Mouse (Mus musculus): ENCODE data around the gene Kcnmb3. TPM values are rescaled to one million over a fixed set of nuclear protein-coding genes. Genes with fewer than 3 reads are reported as not detected.

Gene Kcnmb3
- 0.10 TPM in 1 of 2 replicates, not detected in the other for polyA plus RNA-seq (2015; fragmentation: Nextera tagmentation; extraction: Ambion mirVana)

DNA sequence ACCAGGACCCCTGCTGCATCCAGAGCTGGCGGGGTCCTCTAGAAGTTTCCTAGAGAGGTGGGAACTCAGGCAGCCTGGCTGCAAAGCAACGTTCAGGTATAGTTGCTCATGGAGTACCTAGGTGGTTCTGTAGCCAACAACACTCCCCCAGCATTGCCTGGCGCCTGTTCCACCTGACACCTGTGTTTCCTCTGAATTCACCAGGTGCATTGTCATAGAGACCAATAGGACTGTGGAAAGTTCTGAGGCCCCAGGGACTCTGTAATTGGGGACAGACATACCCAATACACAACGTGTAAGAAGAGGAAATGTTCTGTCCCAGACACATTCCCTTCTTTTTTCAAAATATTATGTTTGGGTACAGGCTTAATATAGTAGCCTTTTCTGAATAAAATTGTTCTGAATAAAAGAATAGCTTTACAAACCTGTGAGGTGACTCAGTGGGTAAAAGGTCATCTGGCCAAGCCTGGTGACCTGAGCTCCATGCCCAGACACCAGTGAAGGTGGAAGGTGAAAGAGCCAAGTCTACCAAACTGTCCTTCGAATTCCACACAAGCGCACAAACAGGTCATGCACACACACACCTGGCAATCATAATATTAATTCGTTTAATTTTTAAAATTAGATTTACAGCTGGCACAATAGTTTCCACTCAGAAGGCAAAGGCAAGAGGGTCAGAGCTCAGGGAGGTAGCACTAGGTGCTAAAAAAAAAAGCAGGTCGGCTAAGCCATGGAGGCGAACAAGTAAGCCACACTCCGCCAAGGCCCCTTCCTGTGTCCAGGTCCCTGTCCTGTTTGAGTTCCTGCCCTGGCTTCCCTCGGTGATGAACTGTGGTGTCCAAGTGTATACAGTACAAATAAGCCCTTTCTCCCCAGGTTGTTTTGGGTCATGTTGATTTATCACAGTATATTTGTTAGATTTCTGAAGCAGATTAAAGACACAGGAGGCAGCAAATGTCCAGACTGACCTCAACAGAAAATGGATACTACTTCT lies at the start of gene Kcnmb3:
Gene Kcnmb3, minus strand, starts transcription at position 135 of the 994 bp plus-strand sequence.
- DNase-seq (ENCODE audit: low spot score), result no peak
- Histone ChIP-seq H3K27ac (no peak within 1 kb of the TSS), H3K9ac (ENCODE audit: low read depth, low read length) (no peak within 1 kb of the TSS), H3K4me3 (replicated peaks; ENCODE audit: low read depth, low read length) (no peak within 1 kb of the TSS), H3K4me1 (replicated peaks; ENCODE audit: insufficient read depth, low read length) (no peaks in the 10 kb centered on the region; the same call in 1 of the 2 replicates), H3K9me3 (replicated peaks; ENCODE audit: low read length) (no peaks in the 10 kb centered on the region), H3K4me2 (ENCODE audit: low read length) (no peak within 1 kb of the TSS), H3K27me3 (ENCODE audit: insufficient read depth, low read length) (no peaks in the 10 kb centered on the region), H3K36me3 (ENCODE audit: insufficient read depth, low read length) (no peaks in the 10 kb centered on the region)
- ATAC-seq (replicated peaks; ENCODE audit: low FRiP score, low read depth), result no peak
- 77% methylated on average over 11 of the region's 11 CpGs for WGBS
- no peak for TF ChIP-seq CTCF (IDR thresholded peaks at IDR 0.05; ENCODE audit: low read depth)

DNA sequence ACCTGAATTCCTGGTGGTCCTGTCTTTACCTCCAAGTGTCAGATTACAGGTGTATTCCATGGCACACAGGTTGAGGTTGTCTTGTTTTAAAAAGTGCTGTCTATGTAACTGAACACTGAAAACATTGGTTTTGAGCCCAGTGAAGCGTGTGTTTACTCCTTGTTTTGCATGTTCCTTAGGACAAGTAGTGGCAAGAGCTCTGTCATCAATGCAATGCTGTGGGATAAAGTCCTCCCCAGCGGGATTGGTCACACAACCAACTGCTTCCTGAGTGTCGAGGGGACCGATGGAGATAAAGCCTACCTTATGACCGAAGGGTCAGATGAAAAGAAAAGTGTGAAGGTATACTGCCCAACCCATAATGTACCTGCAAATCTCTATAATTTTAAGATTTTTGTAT lies 46.1 kb upstream of the Kcnmb3 start:
- H3K4me2 ChIP-seq (ENCODE audit: low read length), result no peak overlapping the region
- no peaks in the 10 kb centered on the region for H3K9me3 ChIP-seq (replicated peaks; ENCODE audit: low read length)
- no peaks in the 10 kb centered on the region for H3K4me1 ChIP-seq (replicated peaks; ENCODE audit: insufficient read depth, low read length)
- H3K4me3 ChIP-seq (replicated peaks; ENCODE audit: low read depth, low read length), result no peak overlapping the region
- no peak overlapping the region for H3K27ac ChIP-seq
- DNase-seq (ENCODE audit: low spot score), result no peak
- WGBS, result 94% methylated on average over 5 of the region's 5 CpGs
- H3K9ac ChIP-seq (ENCODE audit: low read depth, low read length), result no peak overlapping the region
- no peak for ATAC-seq (replicated peaks; ENCODE audit: low FRiP score, low read depth)
- H3K27me3 ChIP-seq (ENCODE audit: insufficient read depth, low read length), result no peaks in the 10 kb centered on the region
- H3K36me3 ChIP-seq (ENCODE audit: insufficient read depth, low read length), result peaks cover 29% of the 10 kb centered on the region
- no peak for TF ChIP-seq CTCF (IDR thresholded peaks at IDR 0.05; ENCODE audit: low read depth)

DNA sequence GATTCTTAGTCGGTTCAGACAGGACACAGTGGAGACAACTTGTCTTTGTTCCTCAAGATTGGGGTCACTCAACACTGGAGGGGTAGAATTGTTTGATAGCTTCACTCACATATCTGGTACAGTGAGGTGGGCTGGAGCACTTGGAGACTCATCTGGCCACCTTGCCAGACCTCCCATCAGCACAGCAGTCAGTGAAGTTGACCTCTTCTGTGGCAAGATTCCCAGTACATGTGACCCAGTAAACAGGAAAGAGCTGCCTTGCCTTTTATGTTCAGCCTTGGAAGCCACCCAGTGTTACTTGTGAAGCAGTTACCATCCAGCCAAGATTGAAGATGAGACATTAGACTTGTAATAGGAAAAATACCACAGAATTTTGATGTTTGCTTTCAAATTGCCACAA lies 45.5 kb upstream of the Kcnmb3 start:
- Histone ChIP-seq H3K36me3 (ENCODE audit: insufficient read depth, low read length) (peaks cover 29% of the 10 kb centered on the region), H3K4me1 (replicated peaks; ENCODE audit: insufficient read depth, low read length) (no peaks in the 10 kb centered on the region), H3K27ac (no peak overlapping the region), H3K4me3 (replicated peaks; ENCODE audit: low read depth, low read length) (no peak overlapping the region), H3K9ac (ENCODE audit: low read depth, low read length) (no peak overlapping the region), H3K4me2 (ENCODE audit: low read length) (no peak overlapping the region), H3K27me3 (ENCODE audit: insufficient read depth, low read length) (no peaks in the 10 kb centered on the region), H3K9me3 (replicated peaks; ENCODE audit: low read length) (no peaks in the 10 kb centered on the region)
- WGBS, result 73% methylated on average over 1 of the region's 1 CpGs
- no peak for TF ChIP-seq CTCF (IDR thresholded peaks at IDR 0.05; ENCODE audit: low read depth)
- ATAC-seq (replicated peaks; ENCODE audit: low FRiP score, low read depth), result no peak
- DNase-seq (ENCODE audit: low spot score), result peak; percentile 48

DNA sequence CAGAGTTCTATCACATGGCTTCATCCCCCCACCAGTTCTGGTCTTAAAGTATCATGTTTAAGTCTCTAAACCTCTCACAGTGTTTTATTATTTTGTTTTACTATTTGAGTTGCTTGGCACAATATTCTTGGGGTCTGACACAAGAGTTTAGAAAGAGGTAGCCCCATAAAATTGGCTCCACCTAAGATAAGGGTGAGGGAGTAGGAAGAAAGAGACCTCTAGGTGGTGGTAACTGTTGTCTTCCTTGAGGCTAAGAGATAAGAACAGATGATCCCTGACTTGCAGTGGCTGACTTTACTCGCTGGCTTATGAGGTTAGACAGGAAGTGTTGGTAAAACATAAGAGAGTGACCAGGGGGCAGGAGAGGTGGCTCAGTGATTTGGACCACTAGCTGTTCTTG lies 43.7 kb upstream of the Kcnmb3 start:
- no peak for TF ChIP-seq CTCF (IDR thresholded peaks at IDR 0.05; ENCODE audit: low read depth)
- 70% methylated on average over 1 of the region's 1 CpGs for WGBS

DNA sequence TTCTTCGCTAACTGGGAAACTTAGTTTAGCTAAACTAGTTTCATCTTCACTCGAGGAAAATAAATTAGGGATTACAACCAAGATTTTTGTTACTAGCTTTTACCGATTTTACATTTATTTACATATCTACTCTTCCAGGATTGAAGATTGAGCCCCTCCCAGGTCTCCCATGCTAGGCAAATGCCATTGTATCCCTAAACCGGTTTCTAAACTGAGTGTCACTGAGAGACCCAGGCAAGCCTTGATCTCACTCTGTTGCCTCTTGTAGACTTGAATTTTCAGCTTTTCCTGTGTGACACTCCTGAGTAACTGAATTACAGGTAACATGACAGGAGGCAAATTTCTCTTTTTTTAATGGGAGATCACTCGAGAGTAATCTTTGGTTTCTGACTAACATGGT lies 38.0 kb upstream of the Kcnmb3 start:
- DNase-seq (ENCODE audit: low spot score), result peak; percentile 23

More for the DNA sequence above, 43.7 kb upstream of the Kcnmb3 start:
- no peaks in the 10 kb centered on the region for H3K4me1 ChIP-seq (replicated peaks; ENCODE audit: insufficient read depth, low read length)
- peaks cover 26% of the 10 kb centered on the region for H3K36me3 ChIP-seq (ENCODE audit: insufficient read depth, low read length)
- no peak overlapping the region for H3K9ac ChIP-seq (ENCODE audit: low read depth, low read length)
- DNase-seq (ENCODE audit: low spot score) (no peak), ATAC-seq (replicated peaks; ENCODE audit: low FRiP score, low read depth) (no peak)
- no peak overlapping the region for H3K27ac ChIP-seq
- H3K4me3 ChIP-seq (replicated peaks; ENCODE audit: low read depth, low read length), result no peak overlapping the region
- H3K27me3 ChIP-seq (ENCODE audit: insufficient read depth, low read length), result no peaks in the 10 kb centered on the region
- H3K4me2 ChIP-seq (ENCODE audit: low read length), result no peak overlapping the region
- H3K9me3 ChIP-seq (replicated peaks; ENCODE audit: low read length), result no peaks in the 10 kb centered on the region

DNA sequence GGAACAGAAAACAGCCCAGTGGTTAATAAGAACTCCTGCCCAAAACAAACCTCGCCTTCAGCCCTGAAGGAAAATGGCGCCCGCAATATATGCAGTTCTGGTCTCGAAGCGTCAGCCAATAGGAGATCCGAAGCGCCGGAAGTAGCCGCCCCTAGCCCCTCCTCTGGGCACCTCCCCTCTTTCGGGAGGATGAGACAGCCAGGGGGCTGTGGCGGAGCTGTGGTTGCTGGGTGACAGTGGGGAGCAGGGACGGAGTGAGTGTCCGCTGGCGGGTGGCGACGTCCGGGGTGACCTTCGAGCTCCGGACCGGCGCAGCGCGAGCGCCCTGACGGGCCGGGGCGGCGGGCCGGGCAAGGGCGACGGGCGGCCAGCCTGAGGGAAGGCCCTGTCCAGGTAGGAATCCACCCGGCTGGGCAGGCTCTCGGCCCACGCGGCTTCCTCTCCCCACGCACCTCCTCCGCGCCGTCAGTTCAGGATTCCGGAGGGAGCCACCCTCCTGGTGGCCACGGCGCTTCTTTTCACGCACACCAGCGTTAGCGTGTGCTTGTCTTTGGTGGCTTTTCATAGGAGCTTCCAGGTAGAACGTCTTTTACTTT lies 37.4 kb upstream of the Kcnmb3 start, which contains the start of gene Mfn1:
Gene Mfn1, plus strand, starts transcription at position 163 of the 596 bp plus-strand sequence.
- Histone ChIP-seq H3K27me3 (ENCODE audit: insufficient read depth, low read length) (no peaks in the 10 kb centered on the region), H3K36me3 (ENCODE audit: insufficient read depth, low read length) (peaks cover 2% of the 10 kb centered on the region), H3K4me3 (replicated peaks; ENCODE audit: low read depth, low read length) (peak within 1 kb of the TSS; percentile 92), H3K4me1 (replicated peaks; ENCODE audit: insufficient read depth, low read length) (0 out of 2 replicates have a peak, but pooled peaks cover 2% of the 10 kb centered on the region), H3K4me2 (ENCODE audit: low read length) (peak within 1 kb of the TSS; percentile 77), H3K9me3 (replicated peaks; ENCODE audit: low read length) (no peaks in the 10 kb centered on the region), H3K9ac (ENCODE audit: low read depth, low read length) (peak within 1 kb of the TSS; percentile 84), H3K27ac (peak within 1 kb of the TSS; percentile 85)
- DNase-seq (ENCODE audit: low spot score), result peak; percentile 98
- 0% methylated on average over 43 of the region's 47 CpGs for WGBS
- no peak for TF ChIP-seq CTCF (IDR thresholded peaks at IDR 0.05; ENCODE audit: low read depth)
- peak; percentile 99 for ATAC-seq (replicated peaks; ENCODE audit: low FRiP score, low read depth)

More for the DNA sequence above, 38.0 kb upstream of the Kcnmb3 start:
- no peak for TF ChIP-seq CTCF (IDR thresholded peaks at IDR 0.05; ENCODE audit: low read depth)
- Histone ChIP-seq H3K9ac (ENCODE audit: low read depth, low read length) (peak overlapping the region; percentile 84), H3K4me2 (ENCODE audit: low read length) (peak overlapping the region; percentile 77), H3K36me3 (ENCODE audit: insufficient read depth, low read length) (peaks cover 3% of the 10 kb centered on the region), H3K27ac (0 out of 2 replicates have a peak overlapping the region, but pooled peaks have one; percentile 85), H3K4me3 (replicated peaks; ENCODE audit: low read depth, low read length) (peak overlapping the region; percentile 92), H3K27me3 (ENCODE audit: insufficient read depth, low read length) (no peaks in the 10 kb centered on the region), H3K4me1 (replicated peaks; ENCODE audit: insufficient read depth, low read length) (0 out of 2 replicates have a peak, but pooled peaks cover 2% of the 10 kb centered on the region), H3K9me3 (replicated peaks; ENCODE audit: low read length) (no peaks in the 10 kb centered on the region)
- ATAC-seq (replicated peaks; ENCODE audit: low FRiP score, low read depth), result no peak
- WGBS, result 16% methylated on average over 5 of the region's 5 CpGs

Measured in kidney, postnatal 0 days (tissue).